Mouse (Mus musculus) hindlimb bud, embryonic 11.5 days (tissue): ENCODE results near the gene Parp2.
"Not testable (repeated sequence)": the region's sequence is repeated elsewhere in the genome, so short reads cannot be mapped to it uniquely, and the experiment has no call there.

Source experiments
- DNase-seq: peaks from one replicate; pipeline ENCODE4 v3.0.0-alpha.2; 2012; ENCODE audit warnings: low read depth, low spot score; ENCODE audit errors: extremely low spot score

Parp2 gene

DNA sequence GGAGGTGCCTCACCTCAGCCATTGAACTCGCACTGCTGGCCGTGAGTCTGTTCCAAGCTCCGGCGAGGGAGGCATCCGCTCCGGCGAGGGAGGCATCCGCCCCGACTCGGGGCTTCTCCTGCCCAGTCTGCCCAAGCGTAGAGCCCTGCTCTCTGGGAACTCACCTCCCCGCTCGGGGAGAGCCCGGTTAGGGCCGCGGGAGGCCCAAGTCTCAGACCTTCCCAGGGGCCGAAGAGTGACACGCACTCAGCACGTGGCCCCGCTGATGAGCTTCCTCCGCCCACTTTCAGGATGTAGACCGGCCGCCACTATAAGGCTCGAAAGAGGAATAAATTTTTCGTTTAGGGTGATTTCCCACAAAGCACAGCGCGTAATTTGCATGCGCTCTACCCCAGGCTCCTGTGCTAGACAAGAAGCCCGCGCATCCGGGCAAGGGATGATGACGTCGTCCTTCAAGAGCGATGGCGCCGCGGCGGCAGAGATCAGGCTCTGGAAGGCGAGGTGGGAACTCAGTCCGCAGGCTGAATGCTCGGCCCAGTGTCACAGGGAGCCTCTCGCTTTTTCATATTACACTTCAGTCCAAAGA, at the start of gene Parp2, which contains the start of gene Ccnb1ip1:
Parp2 (plus strand) TSS at position 355 of the 586 bp plus-strand sequence.
Ccnb1ip1 (minus strand) TSS at position 246 of the 586 bp plus-strand sequence.
- peak; percentile 94 for DNase-seq

DNA sequence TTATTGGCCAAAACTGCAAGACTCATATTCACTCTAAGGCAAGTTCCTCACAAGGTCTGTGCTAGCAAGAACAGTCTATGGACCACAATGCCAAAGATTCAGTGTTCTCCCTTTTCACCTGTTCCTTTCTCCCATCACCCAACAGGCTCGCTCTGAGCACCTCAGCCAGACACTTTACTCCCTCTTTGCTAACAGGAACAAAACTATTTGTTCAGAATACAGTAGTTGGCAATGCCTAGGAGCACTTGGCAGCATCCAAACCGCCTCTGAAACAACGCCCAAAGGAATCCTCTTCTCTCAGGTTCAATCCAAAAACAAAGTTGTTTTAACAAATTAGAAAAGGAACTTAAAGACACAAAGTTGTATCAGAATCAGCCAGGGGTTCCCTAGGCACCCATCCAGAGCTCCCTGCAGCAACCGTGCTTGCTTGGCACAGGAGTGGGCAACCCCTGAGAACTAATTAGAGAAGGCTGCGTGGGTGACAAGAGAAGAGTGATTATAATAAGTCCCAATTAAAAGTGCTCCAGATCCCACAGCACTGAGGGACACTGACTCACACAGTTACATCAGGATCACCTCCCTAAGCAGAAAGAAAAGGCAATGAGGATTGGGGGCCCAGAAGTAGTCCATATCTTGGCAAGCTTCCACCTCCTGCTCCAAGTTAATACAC, 49.1 kb upstream of the Parp2 start:
- DNase-seq = no peak

DNA sequence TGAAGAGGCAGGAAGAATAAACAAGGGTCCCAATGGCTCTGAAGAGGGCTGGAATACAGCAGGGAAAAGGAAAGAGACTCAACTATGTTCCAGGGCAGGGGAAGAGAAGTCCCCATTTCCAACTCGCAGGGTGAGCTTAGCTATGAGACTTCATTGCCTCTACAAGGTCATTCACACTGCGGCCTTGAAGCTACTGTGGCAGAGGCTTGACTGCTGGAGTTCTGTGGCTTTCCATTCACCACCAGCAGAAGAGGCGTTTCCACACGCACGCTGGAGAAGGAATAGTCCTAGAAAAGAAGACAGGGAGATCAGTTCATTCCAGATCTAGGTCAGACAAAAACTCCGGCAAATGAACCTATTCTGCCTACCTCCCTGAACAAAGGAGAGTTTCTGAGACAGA, 41.9 kb upstream of the Parp2 start:
- no peak for DNase-seq

DNA sequence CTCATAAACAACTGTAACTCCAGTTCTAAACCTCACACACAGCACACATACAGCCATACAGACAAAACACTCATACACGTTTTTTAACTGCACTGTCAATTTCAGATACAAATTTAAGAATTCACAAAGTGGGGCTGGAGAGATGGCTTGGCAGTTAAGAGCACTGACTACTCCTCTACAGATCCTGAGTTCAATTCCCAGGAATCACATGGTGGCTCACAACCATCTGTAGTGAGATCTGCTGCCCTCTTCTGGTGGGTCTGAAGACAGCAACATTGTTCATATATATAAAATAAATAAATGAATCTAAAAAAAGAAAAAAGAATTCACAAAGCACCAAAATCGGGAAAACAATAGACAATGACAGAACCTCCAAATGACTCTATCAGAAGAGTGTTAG, 36.3 kb upstream of the Parp2 start:
- no peak for DNase-seq

DNA sequence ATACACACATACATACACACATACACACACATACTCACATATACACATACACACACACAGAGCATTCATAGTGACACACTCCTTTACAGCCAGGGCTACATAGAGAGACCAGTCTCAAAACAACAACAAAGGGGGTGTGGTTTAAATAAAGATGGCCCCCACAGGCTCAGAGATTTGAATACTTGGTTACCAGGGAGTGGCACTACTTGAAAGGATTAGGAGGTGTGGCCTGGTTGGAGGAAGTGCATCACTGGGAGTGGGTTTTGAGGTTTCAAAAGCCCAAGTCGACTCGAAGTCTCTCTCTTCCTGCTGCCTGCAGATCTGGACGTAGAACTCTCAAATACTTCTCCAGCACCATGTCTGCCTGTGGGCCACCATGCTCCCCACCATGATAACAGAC, 25.5 kb upstream of the Parp2 start:
- DNase-seq = no peak

DNA sequence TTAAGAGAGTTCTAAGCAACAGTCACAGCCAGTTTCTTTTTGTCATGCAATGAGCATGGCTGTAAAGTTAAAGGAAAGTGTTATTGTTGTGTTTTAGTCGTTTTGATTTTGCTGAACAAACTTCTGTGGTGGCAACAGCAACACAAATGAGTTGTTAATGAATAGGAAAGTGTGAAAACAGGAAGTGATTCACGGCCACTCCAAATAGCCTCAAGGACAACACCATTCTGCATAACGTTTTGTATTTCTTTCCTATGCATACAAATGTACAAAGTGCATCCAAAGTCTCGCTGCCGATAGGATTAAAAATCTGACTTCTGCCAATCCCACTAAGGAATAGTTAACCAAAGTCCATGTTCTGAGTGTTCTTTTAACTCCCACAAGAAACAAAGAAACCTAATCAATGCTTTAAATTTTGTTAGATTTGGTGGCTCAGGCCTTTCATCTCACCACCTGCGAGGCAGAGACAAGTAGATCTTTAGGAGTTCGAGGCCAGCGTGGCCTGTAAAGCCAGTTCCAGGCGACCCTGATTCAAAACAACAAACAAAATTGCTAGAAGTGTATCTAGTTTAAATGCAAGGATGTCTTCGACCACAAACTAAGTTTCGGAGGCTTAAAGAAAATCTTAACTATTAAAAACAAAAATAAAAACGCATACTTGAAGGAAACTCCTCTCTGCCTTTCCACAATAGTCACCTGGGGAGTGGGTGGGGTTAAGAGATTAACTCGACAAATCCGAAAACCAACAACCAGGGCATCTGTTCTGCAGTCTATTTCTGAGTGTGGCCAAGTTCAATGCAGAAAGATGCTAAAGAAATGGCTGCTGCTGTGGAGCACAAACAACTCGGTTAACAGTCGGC, 23.0 kb upstream of the Parp2 start:
- no peak for DNase-seq

DNA sequence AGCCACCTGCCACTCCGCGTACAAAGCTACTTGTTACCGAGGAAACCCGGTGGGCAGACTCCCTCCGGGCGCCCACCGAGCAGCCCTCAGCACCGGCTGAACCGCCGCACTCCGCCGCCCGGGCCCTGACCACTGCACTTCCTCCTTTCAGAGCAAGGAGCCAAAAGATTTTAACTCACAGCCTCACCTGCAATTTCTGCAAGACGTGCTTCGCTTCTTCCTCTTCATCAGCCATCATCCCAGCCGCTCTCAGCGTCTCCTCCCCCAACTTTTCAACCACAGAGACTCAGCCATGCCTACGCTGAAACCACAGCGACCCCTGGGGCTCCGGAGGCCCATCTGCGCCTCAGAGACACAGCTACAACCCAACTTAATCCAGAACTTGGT, 22.4 kb upstream of the Parp2 start, which contains the start of gene Ttc5:
Ttc5 (minus strand) TSS at position 269 of the 387 bp plus-strand sequence.
- DNase-seq = peak; percentile 82

DNA sequence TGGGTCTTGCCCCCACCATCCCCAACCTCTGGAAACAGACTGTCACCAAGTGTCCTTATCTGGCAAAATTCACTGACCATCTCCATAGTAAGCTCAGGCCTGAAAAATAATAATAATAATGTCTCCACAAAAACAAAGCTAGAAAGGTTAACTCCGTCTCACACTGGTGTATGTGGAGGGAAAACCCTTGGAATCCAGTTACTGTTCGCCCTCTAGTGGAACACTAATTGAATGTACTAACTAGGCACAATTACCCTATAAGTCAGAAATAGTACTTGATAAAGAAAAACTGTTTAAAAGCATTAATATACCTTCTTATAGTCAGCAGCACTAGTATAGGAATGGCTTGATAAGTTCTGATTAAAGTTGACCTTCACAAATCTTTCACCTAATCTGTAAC, 19.5 kb upstream of the Parp2 start:
- DNase-seq = no peak

DNA sequence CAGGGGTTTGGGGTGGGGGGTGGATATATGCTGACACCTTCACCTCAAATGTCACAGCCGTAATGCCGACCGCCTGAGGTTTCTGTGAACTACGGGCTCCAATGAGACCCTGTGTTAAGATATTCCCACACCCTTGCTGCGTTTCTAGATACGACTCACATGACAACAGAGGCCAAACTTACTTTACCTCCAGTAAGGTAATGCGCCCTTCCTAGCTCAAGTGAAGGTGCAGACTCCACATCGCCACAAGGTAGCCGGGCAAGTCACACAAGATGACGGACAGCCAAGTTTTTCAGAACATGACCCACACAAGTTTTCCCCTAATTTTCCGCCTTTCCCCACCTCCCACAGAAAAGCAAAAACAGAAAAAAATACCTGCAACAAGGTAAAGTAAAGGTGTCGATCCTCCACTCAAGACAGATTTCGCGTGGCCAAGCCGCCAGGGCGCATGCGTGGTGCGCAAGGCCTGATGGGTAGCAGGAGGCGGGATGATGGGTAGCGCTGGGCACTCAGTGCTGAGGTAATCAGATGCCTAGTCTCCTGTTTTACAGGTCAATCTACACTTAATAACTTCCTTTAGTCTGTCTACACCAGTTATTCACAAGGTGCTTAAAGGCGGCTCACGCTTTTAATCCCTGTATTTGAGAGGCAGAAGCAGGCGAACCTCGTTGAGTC, 12.2 kb upstream of the Parp2 start:
- DNase-seq = no peak

DNA sequence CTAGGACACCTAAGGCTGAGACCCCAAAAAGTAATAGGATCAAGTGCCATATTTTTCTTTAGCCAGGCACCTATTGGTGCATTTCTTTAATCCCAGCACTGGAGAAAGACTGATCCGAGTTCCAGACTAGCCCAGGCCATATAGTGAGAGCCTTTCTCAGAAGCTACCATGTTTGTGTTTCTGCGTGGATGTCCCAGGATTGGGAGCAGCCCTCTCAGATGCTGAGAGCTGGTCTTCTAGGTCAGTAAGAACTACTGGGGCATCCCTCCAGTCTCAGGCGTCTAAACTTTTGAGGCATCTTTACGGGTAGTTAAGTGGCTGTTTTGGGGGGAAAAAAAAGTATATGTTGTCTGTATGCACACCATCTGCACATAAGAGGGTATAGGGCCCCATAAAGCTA, 11.7 kb upstream of the Parp2 start:
- DNase-seq = no peak

DNA sequence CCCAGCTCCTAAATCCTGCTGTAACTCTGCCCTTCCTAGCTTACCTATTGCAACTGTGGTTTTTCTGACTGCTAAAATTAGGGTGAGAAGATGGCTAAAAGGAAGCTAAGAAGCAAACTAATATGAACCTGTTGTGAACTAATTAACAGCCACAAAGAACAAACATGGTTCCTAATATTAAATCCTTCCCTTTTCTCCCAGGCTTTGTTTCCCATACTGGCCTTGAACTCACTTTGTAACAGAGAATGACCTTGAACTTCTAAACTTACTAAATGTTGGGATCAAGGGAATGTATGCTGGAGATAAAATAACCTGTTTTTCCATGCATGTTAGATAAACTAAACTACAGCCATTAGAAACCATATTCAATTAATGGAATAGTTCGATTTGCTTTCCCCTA, 11.2 kb upstream of the Parp2 start:
- no peak for DNase-seq

DNA sequence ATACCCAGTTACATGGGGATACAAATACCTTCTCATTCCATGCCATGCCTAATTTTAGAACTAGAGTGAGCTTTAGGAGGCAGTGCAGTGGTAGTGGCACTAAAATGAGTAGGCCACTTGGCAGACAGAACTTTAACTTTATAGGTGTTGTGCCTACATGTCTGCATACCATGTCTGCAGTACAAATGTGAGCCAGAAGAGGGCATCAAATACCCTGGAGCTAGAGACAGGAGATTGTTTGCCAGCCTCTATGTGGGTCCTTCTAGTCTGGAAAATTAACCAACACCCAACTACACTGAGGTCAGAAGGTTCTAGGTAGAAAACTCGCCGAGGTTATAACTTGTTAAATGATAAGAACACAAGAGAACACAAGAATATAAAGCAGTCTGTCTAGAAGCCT, 9.1 kb upstream of the Parp2 start:
- DNase-seq = no peak

DNA sequence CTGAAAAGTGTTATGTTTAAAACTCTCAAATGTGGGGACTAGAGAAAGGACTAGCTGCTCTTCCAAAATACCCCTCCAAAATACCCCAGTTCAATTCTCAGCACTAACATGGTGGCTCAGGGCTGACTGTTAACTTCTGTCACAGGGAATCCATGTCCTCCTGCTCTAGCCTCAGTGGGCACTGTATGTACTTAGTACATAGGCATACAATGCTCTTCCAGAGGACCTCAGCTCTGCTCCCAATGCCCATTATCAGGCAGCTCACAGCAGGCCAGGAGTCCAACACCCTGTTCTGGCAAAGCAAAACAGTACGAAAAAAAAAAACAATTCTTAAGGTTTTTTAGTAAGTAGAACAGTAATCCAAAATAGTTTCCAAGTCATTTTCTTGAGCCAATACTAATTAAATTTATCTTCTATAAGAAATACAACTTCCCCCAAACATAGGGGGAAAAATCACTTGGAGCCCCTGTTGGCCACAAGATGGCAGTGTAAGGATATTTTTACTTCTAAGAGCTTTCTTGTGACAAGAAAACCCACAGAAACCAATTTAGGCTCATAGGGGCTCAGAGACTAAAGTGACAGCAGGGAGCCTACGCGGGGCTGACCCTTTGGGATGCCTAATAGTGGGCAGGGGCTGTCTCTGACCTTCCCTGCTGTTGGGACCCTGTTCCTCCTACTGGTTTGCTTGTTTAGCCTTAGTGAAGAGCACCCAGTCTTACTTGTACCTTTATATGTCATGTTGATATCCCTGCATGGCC, 8.0 kb upstream of the Parp2 start:
- no peak for DNase-seq

DNA sequence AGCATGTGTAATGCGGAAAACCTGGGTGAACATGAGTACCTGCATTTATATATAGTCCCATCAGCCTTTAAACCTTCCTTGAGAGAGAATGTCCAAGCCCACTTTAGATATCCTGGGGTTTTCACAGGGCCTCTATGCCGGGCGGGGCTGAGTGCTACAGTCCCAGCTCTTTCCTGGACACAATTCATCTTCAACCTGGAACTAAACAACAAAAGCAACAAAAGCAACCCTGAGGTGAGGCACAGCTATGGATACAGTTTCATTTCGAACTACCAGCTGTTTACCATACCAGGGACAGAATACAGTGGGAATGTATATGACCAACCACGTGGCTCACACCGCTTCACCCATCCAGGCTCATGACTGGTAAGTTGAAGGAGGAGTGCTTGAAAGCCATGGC, 5.2 kb upstream of the Parp2 start:
- no peak for DNase-seq

DNA sequence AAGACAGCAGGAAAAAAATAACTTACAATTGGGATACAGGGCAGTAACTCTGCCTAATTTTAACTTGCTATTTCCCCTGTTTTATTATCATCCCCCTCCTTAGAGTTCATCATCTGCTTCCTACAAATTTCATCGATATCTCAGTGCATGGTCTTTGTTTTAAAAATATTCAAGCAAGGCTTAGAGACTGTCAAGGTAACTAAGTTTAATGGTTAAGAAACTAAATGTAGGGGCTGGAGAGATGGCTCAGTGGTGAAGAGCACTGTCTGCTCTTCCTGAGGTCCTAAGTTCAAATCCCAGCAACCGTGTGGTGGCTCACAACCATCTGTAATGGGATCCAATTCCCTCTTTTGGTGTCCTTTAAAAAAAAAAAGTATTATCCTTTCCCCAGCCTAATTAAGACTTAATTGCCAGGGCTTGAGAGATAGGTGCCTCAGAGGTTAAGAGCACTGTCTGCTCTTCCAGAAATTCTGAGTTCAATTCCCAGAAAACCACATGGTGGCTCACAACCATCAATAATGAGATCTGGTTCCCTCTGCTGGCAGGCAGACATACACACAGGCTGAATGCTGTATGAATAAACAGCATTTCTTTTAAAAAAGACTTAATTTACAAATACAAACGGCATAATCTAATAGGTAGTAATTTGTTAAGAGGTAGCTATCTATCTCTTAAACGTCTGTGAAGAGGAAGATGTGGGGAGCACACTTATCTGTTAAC, 4.6 kb upstream of the Parp2 start:
- no peak for DNase-seq

DNA sequence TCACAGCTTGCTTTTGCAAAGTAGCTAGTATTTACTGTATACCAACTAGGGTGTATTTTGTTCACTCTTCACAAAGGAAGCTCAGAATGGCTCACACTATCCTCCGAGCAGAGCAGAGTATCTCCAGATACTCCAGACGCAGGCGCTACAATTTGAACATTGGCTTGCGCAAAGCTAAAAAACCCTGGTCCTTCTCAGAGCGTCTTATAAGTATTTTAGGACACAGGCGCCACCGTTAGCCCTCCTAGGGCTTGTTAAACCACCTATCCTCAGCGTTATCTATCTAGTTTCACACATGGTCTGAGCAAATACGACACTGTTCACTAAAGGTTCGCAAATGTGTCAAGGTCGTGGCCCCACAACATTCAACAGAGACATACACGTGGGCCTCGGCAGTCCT, 3.0 kb upstream of the Parp2 start:
- no peak for DNase-seq

DNA sequence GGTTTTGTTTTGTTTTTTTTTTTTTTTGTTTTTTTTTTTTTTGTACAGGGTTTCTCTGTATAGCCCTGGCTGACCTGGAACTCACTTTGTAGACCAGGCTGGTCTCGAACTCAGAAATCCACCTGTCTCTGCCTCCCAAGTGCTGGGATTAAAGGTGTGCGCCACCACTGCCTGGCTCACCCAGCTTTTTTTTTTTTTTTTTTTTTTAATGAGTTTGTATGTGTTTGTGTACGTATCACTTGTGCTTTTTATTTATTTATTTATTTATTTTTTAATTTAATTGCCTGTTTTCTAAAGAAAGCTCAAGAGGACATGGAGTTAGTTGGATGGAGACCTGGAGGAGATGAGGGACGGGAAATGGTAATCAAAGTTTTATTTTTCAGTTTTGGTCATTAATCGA, 1.2 kb upstream of the Parp2 start:
- not testable (repeated sequence) for DNase-seq

DNA sequence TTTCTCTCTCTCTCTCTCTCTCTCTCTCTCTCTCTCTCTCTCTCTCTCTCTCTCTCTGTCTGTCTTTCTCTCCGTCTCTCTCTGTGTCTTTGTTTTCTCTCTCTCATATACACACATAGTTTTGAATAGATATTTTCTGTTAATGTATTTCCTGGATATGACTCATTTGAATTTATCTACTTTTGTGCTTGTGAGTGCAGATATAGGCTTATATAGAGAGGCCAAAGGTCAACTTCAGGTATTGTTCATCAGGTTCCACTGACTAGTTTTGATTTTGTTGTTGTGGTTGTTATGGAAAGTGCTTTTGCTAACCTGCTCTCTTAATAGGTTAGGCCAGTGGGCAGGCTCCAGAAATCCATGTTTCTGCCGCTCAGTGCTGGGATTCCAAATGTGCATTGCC, 5.4 kb downstream of the Parp2 start:
- no peak for DNase-seq

DNA sequence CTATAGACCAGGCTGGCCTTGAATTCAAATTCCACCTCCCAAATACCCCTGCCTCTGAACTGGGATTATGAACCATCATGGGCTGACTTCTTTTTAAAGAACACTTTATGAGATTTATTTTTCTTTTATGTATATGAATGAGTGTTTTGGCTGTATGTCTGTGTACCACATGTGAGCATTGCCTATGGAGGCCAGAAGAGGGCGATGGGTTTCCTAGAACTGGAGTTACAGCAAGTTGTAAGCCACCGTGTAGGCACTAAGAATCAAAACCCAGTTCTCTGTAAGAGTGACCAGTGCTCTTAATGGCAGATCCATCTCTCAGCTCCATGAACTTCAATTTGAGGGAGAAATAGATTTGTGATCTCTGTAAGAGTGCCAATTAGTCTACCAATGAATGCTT, 15.6 kb downstream of the Parp2 start:
- no peak for DNase-seq

DNA sequence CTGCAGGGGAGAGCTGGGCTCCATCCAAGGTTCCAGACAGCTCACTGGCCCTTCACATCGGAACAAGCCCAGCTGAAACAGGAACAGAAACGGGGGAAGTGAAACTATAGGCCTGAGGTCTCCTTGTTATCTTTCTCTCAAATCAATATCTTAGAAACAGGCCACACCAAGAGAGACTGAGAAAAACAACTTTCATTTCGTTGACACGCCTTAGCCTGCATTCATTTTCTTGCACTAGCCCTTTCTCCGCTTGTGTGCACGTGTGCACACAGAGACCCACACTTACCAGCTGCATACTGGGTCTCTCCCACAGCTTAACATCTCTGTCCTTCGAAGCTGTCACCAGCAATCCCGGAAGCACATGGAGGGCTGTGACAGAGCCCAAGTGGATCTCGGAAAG, 16.6 kb downstream of the Parp2 start:
- no peak for DNase-seq
